Mouse (Mus musculus) forebrain, embryonic 16.5 days (tissue): ENCODE measurements around the gene Slc7a8. TPM values are rescaled to one million over a fixed set of nuclear protein-coding genes. Genes with fewer than 3 reads are reported as not detected.

ENCODE experiments used
- ATAC-seq: fragments of 200-750 bp; cut with Nextera tagmentation; 2 replicates; pipeline ENCODE4 v1.8.0; 2017; ENCODE audit warnings: mild to moderate bottlenecking, moderate library complexity
- H3K27ac ChIP-seq: fragments of 300-500 bp; sonication (generic); 2 replicates; pipeline ENCODE4 v1.5.1; 2014; ENCODE audit warnings: low read length, control low read depth
- H3K27me3 ChIP-seq: fragments of 300-500 bp; sonication (generic); replicated peaks from 2 replicates; pipeline ENCODE4 v1.6.1; 2014; ENCODE audit warnings: low read length; ENCODE audit not compliant: control insufficient read depth, insufficient read depth
- H3K36me3 ChIP-seq: fragments of 300-500 bp; sonication (generic); 2 replicates; pipeline ENCODE4 v1.6.1; 2014; ENCODE audit not compliant: control insufficient read depth, insufficient read depth
- H3K4me1 ChIP-seq: fragments of 300-500 bp; sonication (generic); replicated peaks from 2 replicates; pipeline ENCODE4 v1.6.1; 2014; ENCODE audit warnings: low read length; ENCODE audit not compliant: control insufficient read depth, insufficient read depth
- H3K4me2 ChIP-seq: fragments of 300-500 bp; sonication (generic); 2 replicates; pipeline ENCODE4 v1.6.1; 2014; ENCODE audit warnings: mild to moderate bottlenecking, low read length, control low read depth
- H3K4me3 ChIP-seq: fragments of 300-500 bp; sonication (generic); replicated peaks from 2 replicates; pipeline ENCODE4 v1.5.1; 2014; ENCODE audit warnings: mild to moderate bottlenecking, low read length, control low read depth
- H3K9ac ChIP-seq: fragments of 300-500 bp; sonication (generic); replicated peaks from 2 replicates; pipeline ENCODE4 v1.6.1; 2014; ENCODE audit warnings: low read depth, low read length, control low read depth
- H3K9me3 ChIP-seq: fragments of 300-500 bp; sonication (generic); 2 replicates; pipeline ENCODE4 v1.6.1; 2016; ENCODE audit warnings: low read length; ENCODE audit not compliant: control insufficient read depth
- WGBS: fragments of 180-500 bp; shearing (Covaris S2); extraction: QIAGEN DNeasy Blood & Tissue Kit; methylation state at CpG from one replicate; pipeline ENCODE4 v1.1.7; 2014; 5-methylcytosine and 5-hydroxymethylcytosine counted together
- polyA plus RNA-seq: library from polyadenylated mRNA; unstranded; fragments of >200 nt; fragmentation: Nextera tagmentation; extraction: Ambion mirVana; gene quantifications from 2 replicates; pipeline ENCODE4 v1.2.1, GENCODE M21; 2015

The Slc7a8 gene
- polyA plus RNA-seq, 1 experiment from 2014 or later: 8.7 TPM

DNA sequence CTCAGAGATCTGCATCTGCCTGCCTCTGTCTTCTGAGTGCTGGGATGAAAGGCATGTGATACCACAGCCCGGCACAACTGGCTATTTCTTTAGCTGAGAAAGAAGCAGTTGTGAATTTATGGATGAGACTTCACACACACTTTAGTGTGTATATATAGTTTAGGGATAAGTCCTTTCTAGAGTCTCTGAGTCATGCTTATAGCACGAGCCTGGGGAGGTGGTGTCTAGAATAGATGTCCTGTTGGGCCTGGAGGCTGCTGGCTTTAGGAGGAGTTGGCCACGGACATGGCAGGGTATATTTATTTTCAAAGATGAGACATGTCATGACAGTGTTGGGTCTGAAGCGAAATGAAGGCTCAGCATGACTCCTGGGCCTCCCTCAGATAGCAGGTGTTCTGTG, 47.7 kb downstream of the Slc7a8 start:
- H3K27me3 ChIP-seq: no peaks in the 10 kb centered on the region
- H3K36me3 ChIP-seq: no peaks in the 10 kb centered on the region
- no peak overlapping the region for H3K9ac ChIP-seq
- WGBS: 81% methylated on average over 4 of the region's 4 CpGs
- no peaks in the 10 kb centered on the region for H3K9me3 ChIP-seq
- peaks cover 14% of the 10 kb centered on the region for H3K4me1 ChIP-seq
- no peak for ATAC-seq
- H3K4me3 ChIP-seq: no peak overlapping the region
- H3K27ac ChIP-seq: no peak overlapping the region
- H3K4me2 ChIP-seq: no peak overlapping the region

DNA sequence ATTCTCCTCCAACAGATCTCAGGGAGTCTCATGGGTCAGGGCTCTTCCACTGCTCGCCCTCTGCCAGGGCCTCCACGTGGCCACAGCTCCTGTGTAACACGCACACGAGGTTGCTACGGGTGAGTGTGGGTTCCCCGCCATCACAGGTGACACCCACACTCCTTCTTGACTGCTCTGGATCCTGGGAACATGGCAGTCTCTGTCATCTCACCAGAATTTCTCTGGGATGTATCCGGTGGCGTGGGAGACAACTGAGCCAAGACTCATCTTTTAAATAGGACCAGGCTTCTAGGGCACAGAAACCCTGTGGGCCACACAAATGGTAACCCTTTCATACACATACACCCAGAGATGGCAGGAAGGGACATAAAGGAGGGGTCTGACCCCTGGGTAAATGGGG, 49.5 kb downstream of the Slc7a8 start:
- ATAC-seq: no peak

DNA sequence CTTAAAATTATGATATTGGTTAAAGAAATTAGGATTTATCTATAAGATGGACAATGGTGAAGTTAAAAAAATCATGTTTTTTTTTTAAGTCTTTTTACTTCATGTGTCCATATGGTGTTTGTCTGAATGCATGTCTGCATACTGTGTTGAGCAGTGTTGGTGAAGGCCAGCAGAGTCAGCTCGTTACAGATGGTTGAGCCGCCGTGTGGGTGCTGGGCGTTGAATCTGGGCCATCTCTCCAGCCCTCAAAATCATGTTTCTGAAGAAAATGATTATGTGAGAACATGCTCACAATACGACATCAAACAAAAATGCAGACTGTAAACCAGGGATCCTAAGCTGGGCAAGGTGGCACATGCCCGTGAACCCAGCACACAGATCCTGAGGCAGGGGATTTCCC, 51.4 kb downstream of the Slc7a8 start:
- Histone ChIP-seq H3K9me3 (no peaks in the 10 kb centered on the region), H3K27me3 (no peaks in the 10 kb centered on the region), H3K27ac (peak overlapping the region; percentile 53; the same call in 1 of the 2 replicates), H3K4me2 (no peak overlapping the region), H3K4me1 (peaks cover 9% of the 10 kb centered on the region), H3K4me3 (no peak overlapping the region), H3K36me3 (no peaks in the 10 kb centered on the region), H3K9ac (no peak overlapping the region)
- WGBS: 53% methylated on average over 6 of the region's 6 CpGs
- peak; percentile 55; the same call in 1 of the 2 replicates for ATAC-seq

More for the DNA sequence above, 49.5 kb downstream of the Slc7a8 start:
- no peak overlapping the region for H3K9ac ChIP-seq
- H3K4me2 ChIP-seq: no peak overlapping the region
- no peaks in the 10 kb centered on the region for H3K36me3 ChIP-seq
- H3K4me3 ChIP-seq: no peak overlapping the region
- H3K27ac ChIP-seq: no peak overlapping the region
- no peaks in the 10 kb centered on the region for H3K9me3 ChIP-seq
- no peaks in the 10 kb centered on the region for H3K27me3 ChIP-seq
- WGBS: 92% methylated on average over 8 of the region's 8 CpGs
- peaks cover 15% of the 10 kb centered on the region for H3K4me1 ChIP-seq

DNA sequence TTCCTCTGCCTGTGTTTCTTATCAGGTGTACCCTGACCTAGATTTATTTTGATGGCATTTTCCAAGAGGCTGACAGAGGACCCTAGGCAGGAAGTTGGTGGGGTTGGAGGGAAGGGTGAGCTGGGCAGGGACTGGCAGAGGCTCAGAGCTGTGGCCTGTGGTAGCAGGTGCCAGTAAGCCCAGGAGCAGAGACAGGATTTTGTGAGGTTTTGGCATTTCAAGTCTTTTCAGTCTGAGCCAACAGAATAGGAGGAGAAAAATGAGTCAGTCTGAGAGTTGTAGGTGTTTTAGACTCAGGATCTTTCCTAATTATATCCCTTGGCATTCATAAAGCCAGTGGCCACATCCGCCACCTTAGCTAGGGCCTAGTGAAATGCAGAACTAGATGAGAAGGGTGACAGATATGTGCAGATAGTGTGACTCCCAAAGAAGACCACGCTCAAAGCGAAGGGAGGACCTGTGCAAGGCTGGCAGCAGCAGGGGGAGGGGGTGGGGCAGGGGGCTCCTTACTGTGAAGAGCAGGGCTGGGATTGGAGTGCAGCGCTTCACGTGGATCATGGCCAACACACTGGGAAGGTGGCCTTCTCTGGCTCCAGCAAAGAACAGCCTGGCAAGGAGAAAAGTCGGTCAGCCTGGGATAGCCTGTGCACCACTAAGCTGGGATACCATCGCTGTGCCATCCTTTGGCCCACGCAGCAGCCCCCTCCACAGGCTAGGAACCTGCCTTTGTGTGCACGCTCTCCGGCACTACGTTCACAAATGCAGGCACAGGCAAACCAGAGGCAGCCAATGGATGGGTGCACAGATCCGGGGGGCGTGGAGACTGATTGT, 52.7 kb downstream of the Slc7a8 start:
- H3K9ac ChIP-seq: no peak overlapping the region
- H3K27ac ChIP-seq: peak overlapping the region; percentile 53
- peaks cover 9% of the 10 kb centered on the region for H3K4me1 ChIP-seq
- H3K36me3 ChIP-seq: no peaks in the 10 kb centered on the region
- no peak overlapping the region for H3K4me2 ChIP-seq
- no peaks in the 10 kb centered on the region for H3K9me3 ChIP-seq
- WGBS: 51% methylated on average over 13 of the region's 13 CpGs
- peak; percentile 84 for ATAC-seq
- no peak overlapping the region for H3K4me3 ChIP-seq
- H3K27me3 ChIP-seq: no peaks in the 10 kb centered on the region

DNA sequence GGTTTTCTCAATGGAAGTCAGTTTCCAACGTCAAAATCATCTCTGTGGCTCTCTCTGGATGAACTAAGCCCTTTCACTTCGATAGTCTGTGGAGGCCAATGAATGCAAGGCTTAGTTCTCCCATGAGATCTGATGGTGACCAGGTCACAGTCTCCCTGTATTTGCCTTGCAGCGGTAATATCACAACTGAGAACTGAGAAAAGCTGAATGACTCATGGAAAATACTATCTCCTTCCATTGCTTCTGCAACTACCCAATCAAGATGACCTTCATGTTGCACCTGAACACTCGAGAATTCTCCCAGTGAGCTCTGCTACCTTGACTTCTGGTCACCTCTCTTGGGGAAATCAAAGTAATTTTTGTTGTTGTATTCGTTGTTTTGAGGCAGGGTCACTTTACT, 54.2 kb downstream of the Slc7a8 start:
- Histone ChIP-seq H3K27ac (no peak overlapping the region), H3K36me3 (no peaks in the 10 kb centered on the region), H3K4me2 (no peak overlapping the region), H3K27me3 (no peaks in the 10 kb centered on the region), H3K9me3 (no peaks in the 10 kb centered on the region), H3K9ac (no peak overlapping the region), H3K4me1 (peaks cover 9% of the 10 kb centered on the region), H3K4me3 (no peak overlapping the region)
- WGBS: 82% methylated on average over 5 of the region's 5 CpGs
- ATAC-seq: no peak

DNA sequence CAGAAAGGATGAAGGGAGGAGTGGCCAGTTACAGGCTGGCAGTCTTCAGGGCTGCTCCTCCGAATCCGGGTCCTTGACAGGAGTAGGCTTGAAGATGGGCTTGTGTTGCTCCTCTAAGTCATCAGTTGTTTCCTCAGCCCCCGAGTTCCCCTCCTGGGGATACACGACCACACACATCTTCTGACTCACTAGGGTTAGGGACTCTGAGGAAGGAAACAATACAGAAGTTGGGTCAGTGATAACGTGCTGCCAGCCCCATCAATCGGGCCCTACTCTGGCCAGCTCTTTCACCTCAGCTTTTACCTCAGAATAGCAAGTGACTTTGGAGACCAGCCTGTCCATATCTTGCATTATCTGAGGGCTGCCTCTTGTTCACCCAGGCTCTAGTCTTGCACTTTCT, 57.7 kb downstream of the Slc7a8 start:
- H3K4me1 ChIP-seq: peaks cover 1% of the 10 kb centered on the region
- no peak overlapping the region for H3K4me2 ChIP-seq
- WGBS: 77% methylated on average over 6 of the region's 6 CpGs

DNA sequence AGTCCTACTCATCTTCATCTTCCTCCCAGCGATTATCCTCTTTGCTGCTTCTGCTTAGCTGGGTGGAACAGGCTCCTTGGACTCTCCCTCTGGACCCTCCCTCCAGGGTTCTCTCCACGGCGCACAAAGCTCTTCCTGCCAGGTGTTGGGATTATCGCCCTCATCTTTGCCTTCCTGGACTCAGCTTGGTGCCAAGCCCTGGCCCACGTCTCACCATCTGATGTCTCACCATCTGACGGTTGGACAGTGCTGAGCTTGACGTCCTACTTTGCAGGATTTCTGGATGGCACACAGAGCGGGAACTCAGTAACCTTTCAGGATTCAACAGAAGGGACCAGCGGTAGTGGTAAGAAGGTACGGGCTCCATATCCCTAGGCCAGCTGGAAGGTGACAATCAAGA, 60.0 kb downstream of the Slc7a8 start:
- Histone ChIP-seq H3K4me3 (no peak overlapping the region), H3K27ac (no peak overlapping the region), H3K4me1 (no peaks in the 10 kb centered on the region), H3K27me3 (no peaks in the 10 kb centered on the region), H3K36me3 (no peaks in the 10 kb centered on the region), H3K4me2 (no peak overlapping the region), H3K9ac (no peak overlapping the region), H3K9me3 (no peaks in the 10 kb centered on the region)
- no peak for ATAC-seq
- WGBS: 75% methylated on average over 10 of the region's 10 CpGs

More for the DNA sequence above, 57.7 kb downstream of the Slc7a8 start:
- Histone ChIP-seq H3K36me3 (no peaks in the 10 kb centered on the region), H3K27me3 (no peaks in the 10 kb centered on the region), H3K4me3 (no peak overlapping the region), H3K27ac (no peak overlapping the region), H3K9me3 (no peaks in the 10 kb centered on the region), H3K9ac (no peak overlapping the region)
- ATAC-seq: no peak

DNA sequence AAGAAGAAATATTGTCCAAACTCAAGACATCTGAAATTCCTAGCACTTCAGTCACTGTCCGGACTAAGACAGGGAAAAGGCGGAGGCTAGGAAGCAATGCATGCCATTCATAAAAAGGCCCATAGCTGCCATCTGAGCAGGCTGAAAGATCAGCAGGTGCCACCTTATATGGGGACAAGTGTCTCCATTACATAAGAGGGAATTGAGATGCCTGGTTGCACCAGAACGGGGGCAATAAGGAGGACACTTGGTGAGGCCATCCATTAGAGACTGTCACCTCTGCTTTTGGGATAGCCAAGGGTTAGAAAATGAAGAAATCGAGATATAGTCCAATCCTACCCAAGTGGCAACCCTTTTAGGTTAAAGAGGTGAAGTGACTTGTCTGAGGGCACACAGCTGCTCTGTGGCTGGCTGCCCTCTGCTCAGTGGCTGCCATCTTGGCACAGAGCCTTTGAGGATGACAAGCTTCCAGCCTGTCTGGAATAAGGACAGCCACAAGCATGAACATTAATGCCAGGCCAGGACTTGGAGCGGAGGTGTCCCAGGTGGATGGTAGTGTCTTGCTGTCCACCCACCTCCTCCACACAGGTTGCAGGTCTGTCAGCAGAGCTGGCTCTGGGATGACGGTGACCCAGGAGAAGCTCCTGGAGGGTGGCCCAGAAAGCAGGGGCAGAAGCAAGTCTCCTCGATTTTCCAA, 60.9 kb downstream of the Slc7a8 start:
- Histone ChIP-seq H3K4me3 (no peak overlapping the region), H3K36me3 (no peaks in the 10 kb centered on the region), H3K9me3 (no peaks in the 10 kb centered on the region), H3K4me1 (no peaks in the 10 kb centered on the region), H3K9ac (no peak overlapping the region), H3K27me3 (no peaks in the 10 kb centered on the region), H3K27ac (no peak overlapping the region), H3K4me2 (no peak overlapping the region)
- ATAC-seq: no peak
- 88% methylated on average over 7 of the region's 7 CpGs for WGBS

DNA sequence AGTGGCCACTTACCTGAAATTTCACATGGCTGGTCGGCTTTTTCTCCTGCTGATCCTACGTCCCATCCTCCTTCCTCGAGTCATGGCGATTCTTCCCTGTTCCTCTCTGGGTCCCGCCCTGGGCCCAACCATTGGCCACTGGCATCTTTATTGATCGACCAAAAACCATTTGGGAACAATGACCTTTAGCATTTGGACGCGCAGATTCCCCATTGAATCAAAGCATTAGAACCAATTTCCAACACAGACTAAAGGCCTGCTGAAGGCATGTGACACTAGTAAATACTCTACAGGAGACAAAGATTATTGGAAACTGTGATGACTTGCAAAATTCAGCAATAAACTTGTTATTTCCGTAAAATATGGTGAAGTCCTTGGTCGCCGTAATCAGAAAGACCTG, 61.7 kb downstream of the Slc7a8 start:
- ATAC-seq: no peak
- Histone ChIP-seq H3K4me1 (no peaks in the 10 kb centered on the region; the same call in 1 of the 2 replicates), H3K36me3 (no peaks in the 10 kb centered on the region), H3K27ac (no peak overlapping the region), H3K9ac (no peak overlapping the region), H3K4me3 (no peak overlapping the region), H3K9me3 (no peaks in the 10 kb centered on the region), H3K27me3 (no peaks in the 10 kb centered on the region), H3K4me2 (no peak overlapping the region)
- WGBS: 94% methylated on average over 11 of the region's 11 CpGs
